Mouse (Mus musculus): Measurements from ENCODE around the gene Oprd1.
A peak's percentile ranks its signal among the peaks of the same experiment; 100 is the strongest.

Oprd1 gene

GRCm38 (mm10) chr4:132144080-132144841 is at the start of gene Oprd1:
Oprd1 (minus strand) TSS chr4:132144486.
- no peak for DNase-seq (ENCODE audit: low read depth, low spot score)

GRCm38 (mm10) chr4:132187826-132188401 is 43.6 kb upstream of the Oprd1 start:
- DNase-seq (ENCODE audit: low read depth, low spot score): no peak

GRCm38 (mm10) chr4:132183162-132183561 is 38.9 kb upstream of the Oprd1 start:
- DNase-seq (ENCODE audit: low read depth, low spot score): no peak

GRCm38 (mm10) chr4:132181721-132182658 is 37.7 kb upstream of the Oprd1 start:
- no peak for DNase-seq (ENCODE audit: low read depth, low spot score)

GRCm38 (mm10) chr4:132180710-132181109 is 36.4 kb upstream of the Oprd1 start:
- DNase-seq (ENCODE audit: low read depth, low spot score): no peak

GRCm38 (mm10) chr4:132178630-132179059 is 34.4 kb upstream of the Oprd1 start:
- DNase-seq (ENCODE audit: low read depth, low spot score): peak; percentile 42

- no peak for DNase-seq (ENCODE audit: low read depth, low spot score)
Measured at GRCm38 (mm10) chr4:132176474-132176873, 32.2 kb upstream of the Oprd1 start.

GRCm38 (mm10) chr4:132170891-132171290 is 26.6 kb upstream of the Oprd1 start:
- DNase-seq (ENCODE audit: low read depth, low spot score): no peak

GRCm38 (mm10) chr4:132169761-132170160 is 25.5 kb upstream of the Oprd1 start:
- no peak for DNase-seq (ENCODE audit: low read depth, low spot score)

GRCm38 (mm10) chr4:132169271-132169670 is 25.0 kb upstream of the Oprd1 start:
- DNase-seq (ENCODE audit: low read depth, low spot score): no peak

GRCm38 (mm10) chr4:132167436-132167835 is 23.1 kb upstream of the Oprd1 start:
- no peak for DNase-seq (ENCODE audit: low read depth, low spot score)

- DNase-seq (ENCODE audit: low read depth, low spot score): no peak
Measured at GRCm38 (mm10) chr4:132166350-132167290, 22.3 kb upstream of the Oprd1 start.

- no peak for DNase-seq (ENCODE audit: low read depth, low spot score)
Measured at GRCm38 (mm10) chr4:132165691-132166090, 21.4 kb upstream of the Oprd1 start.

- peak; percentile 90 for DNase-seq (ENCODE audit: low read depth, low spot score)
Measured at GRCm38 (mm10) chr4:132156941-132157622, 12.8 kb upstream of the Oprd1 start.

GRCm38 (mm10) chr4:132154877-132155670 is 10.8 kb upstream of the Oprd1 start:
- DNase-seq (ENCODE audit: low read depth, low spot score): no peak

GRCm38 (mm10) chr4:132151673-132152072 is 7.4 kb upstream of the Oprd1 start:
- no peak for DNase-seq (ENCODE audit: low read depth, low spot score)

- no peak for DNase-seq (ENCODE audit: low read depth, low spot score)
Measured at GRCm38 (mm10) chr4:132146201-132146600, 1.9 kb upstream of the Oprd1 start.

GRCm38 (mm10) chr4:132145092-132145491 is 806 bp upstream of the Oprd1 start:
- no peak for DNase-seq (ENCODE audit: low read depth, low spot score)

GRCm38 (mm10) chr4:132138640-132139039 is 5.6 kb downstream of the Oprd1 start:
- DNase-seq (ENCODE audit: low read depth, low spot score): no peak

- no peak for DNase-seq (ENCODE audit: low read depth, low spot score)
Measured at GRCm38 (mm10) chr4:132137013-132137412, 7.3 kb downstream of the Oprd1 start.
